Mouse (Mus musculus): ENCODE measurements around the gene Fez1.

DNA sequence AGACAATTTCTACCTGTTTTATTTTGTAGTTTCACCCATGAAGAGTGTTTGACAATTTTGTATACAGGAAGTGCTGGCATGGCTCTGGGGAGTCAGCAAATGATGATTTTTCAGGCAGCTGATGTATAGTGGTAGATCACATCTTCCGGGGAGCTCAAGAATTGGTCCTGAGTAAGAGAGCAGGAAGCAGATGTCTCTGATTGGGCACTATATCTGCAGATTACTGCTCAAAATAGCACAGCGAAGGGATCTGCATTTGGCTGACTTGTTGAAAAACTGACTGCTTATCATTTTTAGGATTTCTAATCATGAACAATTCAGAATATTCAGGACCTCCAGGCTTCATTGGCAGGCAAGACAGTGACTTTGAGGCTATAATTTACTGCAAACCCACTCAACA lies 30.5 kb downstream of the Fez1 start:
- no peak for TF ChIP-seq CTCF (IDR thresholded peaks at IDR 0.05; ENCODE audit: extremely low read depth, insufficient read depth, low read length)
- no peak for TF ChIP-seq POLR2A (IDR thresholded peaks at IDR 0.05; ENCODE audit: extremely low read depth, insufficient read depth, low read length)

All from cortical plate, adult 2 months (tissue).